Mouse (Mus musculus) olfactory bulb, adult 2 months (tissue): ENCODE data around the gene Rptor.

Experiments used
- CTCF ChIP-seq: fragments of 200-500 bp; IDR thresholded peaks from 2 replicates; pipeline ENCODE4 v1.5.1; 2012; ENCODE audit warnings: low read depth, mild to moderate bottlenecking, low read length, moderate library complexity; ENCODE audit not compliant: insufficient read depth
- POLR2A ChIP-seq: fragments of 200-500 bp; IDR thresholded peaks from 2 replicates; pipeline ENCODE4 v1.6.1; 2012; ENCODE audit warnings: mild to moderate bottlenecking, low read depth, low read length, moderate library complexity; ENCODE audit not compliant: insufficient read depth

GRCm38 (mm10) chr11:119786385-119786880 lies 183.7 kb downstream of the Rptor start:
- no peak for TF ChIP-seq CTCF
- TF ChIP-seq POLR2A = no peak
